Mouse (Mus musculus) brain, embryonic 14.5 days (tissue): ENCODE measurements around the gene Vpreb1.

Source experiments
- CTCF ChIP-seq: fragments of 200-500 bp; IDR thresholded peaks from 2 replicates; pipeline ENCODE4 v1.5.1; 2012; ENCODE audit warnings: inconsistent platforms, mild to moderate bottlenecking, moderate library complexity, borderline replicate concordance; ENCODE audit not compliant: insufficient read depth, insufficient read length; ENCODE audit errors: extremely low read depth
- POLR2A ChIP-seq: fragments of 200-500 bp; IDR thresholded peaks from 2 replicates; pipeline ENCODE4 v1.6.1; 2012; ENCODE audit warnings: mild to moderate bottlenecking, inconsistent platforms, borderline replicate concordance; ENCODE audit not compliant: poor library complexity, insufficient read depth, insufficient read length, severe bottlenecking; ENCODE audit errors: extremely low read depth

GRCm38 (mm10) chr16:16907799-16908198, 37.2 kb upstream of the Vpreb1 start:
- TF ChIP-seq CTCF, result no peak
- TF ChIP-seq POLR2A, result no peak
